Mouse (Mus musculus) neural tube, embryonic 13.5 days (tissue): ENCODE results near the gene Batf2. TPM values are rescaled to one million over a fixed set of nuclear protein-coding genes. Genes with fewer than 3 reads are reported as not detected.

Experiments
- ATAC-seq: fragments of 200-750 bp; cut with Nextera tagmentation; 2 replicates; pipeline ENCODE4 v1.8.0; 2017; ENCODE audit warnings: low read depth, mild to moderate bottlenecking, moderate TSS enrichment, moderate library complexity
- H3K27ac ChIP-seq: fragments of 300-500 bp; sonication (generic); replicated peaks from 2 replicates; pipeline ENCODE4 v1.5.1; 2015; ENCODE audit warnings: moderate library complexity, mild to moderate bottlenecking, inconsistent platforms
- H3K27me3 ChIP-seq: fragments of 300-500 bp; sonication (generic); 2 replicates; pipeline ENCODE4 v1.6.1; 2015; ENCODE audit warnings: mild to moderate bottlenecking, inconsistent platforms
- H3K36me3 ChIP-seq: fragments of 300-500 bp; sonication (generic); 2 replicates; pipeline ENCODE4 v1.6.1; 2015; ENCODE audit warnings: mild to moderate bottlenecking, inconsistent platforms
- H3K4me1 ChIP-seq: fragments of 300-500 bp; sonication (generic); replicated peaks from 2 replicates; pipeline ENCODE4 v1.6.1; 2015; ENCODE audit warnings: inconsistent platforms
- H3K4me2 ChIP-seq: fragments of 300-500 bp; sonication (generic); 2 replicates; pipeline ENCODE4 v1.6.1; 2015; ENCODE audit warnings: inconsistent platforms, mild to moderate bottlenecking, moderate library complexity
- H3K4me3 ChIP-seq: fragments of 300-500 bp; sonication (generic); 2 replicates; pipeline ENCODE4 v1.5.1; 2015; ENCODE audit warnings: mild to moderate bottlenecking, inconsistent platforms
- H3K9ac ChIP-seq: fragments of 300-500 bp; sonication (generic); 2 replicates; pipeline ENCODE4 v1.6.1; 2015; ENCODE audit warnings: moderate library complexity, mild to moderate bottlenecking, inconsistent platforms
- H3K9me3 ChIP-seq: fragments of 300-500 bp; sonication (generic); 2 replicates; pipeline ENCODE4 v1.6.1; 2016; ENCODE audit warnings: inconsistent platforms
- WGBS: fragments of 180-500 bp; shearing (Covaris S2); methylation state at CpG from one replicate; pipeline ENCODE4 v1.1.7; 2015; 5-methylcytosine and 5-hydroxymethylcytosine counted together
- polyA plus RNA-seq: library from polyadenylated mRNA; unstranded; fragments of >200 nt; fragmentation: Nextera tagmentation; extraction: Ambion mirVana; gene quantifications from 2 replicates; pipeline ENCODE4 v1.2.1, GENCODE M21; 2015

Gene Batf2
- polyA plus RNA-seq, 1 experiment from 2014 or later = not detected

DNA sequence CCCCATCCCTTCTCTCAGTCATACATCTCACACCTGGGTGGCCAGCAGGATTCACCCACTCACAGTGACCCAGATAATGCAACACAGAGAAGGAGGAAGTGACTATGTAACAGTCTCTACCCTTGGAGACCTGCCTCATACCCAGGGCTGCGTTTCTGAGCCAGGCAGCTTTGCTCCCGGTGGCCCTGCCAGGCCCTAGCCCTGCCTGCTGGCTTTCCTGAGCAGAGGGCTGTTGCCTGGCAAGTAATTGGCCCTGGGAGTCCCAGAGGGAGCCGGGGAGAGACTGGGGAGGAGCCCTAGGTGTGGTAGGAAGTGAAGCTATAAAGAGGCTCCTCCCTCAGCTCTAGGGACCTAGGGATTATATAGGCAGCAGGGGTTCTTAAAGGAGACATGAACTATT lies 41.8 kb downstream of the Batf2 start:
- no peak for ATAC-seq
- H3K4me2 ChIP-seq = no peak overlapping the region
- H3K9me3 ChIP-seq = no peaks in the 10 kb centered on the region; the same call in 1 of the 2 replicates
- WGBS = 14% methylated on average over 3 of the region's 3 CpGs
- no peak overlapping the region for H3K4me3 ChIP-seq
- H3K27me3 ChIP-seq = no peaks in the 10 kb centered on the region
- H3K4me1 ChIP-seq = no peaks in the 10 kb centered on the region
- H3K27ac ChIP-seq = no peak overlapping the region
- no peaks in the 10 kb centered on the region for H3K36me3 ChIP-seq
- no peak overlapping the region for H3K9ac ChIP-seq

- no peak within 1 kb of the TSS for H3K4me2 ChIP-seq
- H3K36me3 ChIP-seq = no peaks in the 10 kb centered on the region
- H3K4me1 ChIP-seq = no peaks in the 10 kb centered on the region
- no peaks in the 10 kb centered on the region for H3K27me3 ChIP-seq
- no peaks in the 10 kb centered on the region; the same call in 1 of the 2 replicates for H3K9me3 ChIP-seq
- H3K27ac ChIP-seq = no peak within 1 kb of the TSS
- H3K4me3 ChIP-seq = no peak within 1 kb of the TSS
- no peak for ATAC-seq
- H3K9ac ChIP-seq = no peak within 1 kb of the TSS
- 90% methylated on average over 23 of the region's 23 CpGs for WGBS
Measured at GRCm38 (mm10) chr19:6184131-6184530, 43.3 kb downstream of the Batf2 start, which contains the start of gene Majin. TSS of gene Majin (plus strand) at chr19:6184388.

- no peaks in the 10 kb centered on the region for H3K4me1 ChIP-seq
- no peak for ATAC-seq
- H3K27ac ChIP-seq = no peak overlapping the region
- no peak overlapping the region for H3K4me2 ChIP-seq
- H3K9me3 ChIP-seq = no peaks in the 10 kb centered on the region
- 80% methylated on average over 2 of the region's 2 CpGs for WGBS
- H3K4me3 ChIP-seq = no peak overlapping the region
- no peak overlapping the region for H3K9ac ChIP-seq
- no peaks in the 10 kb centered on the region for H3K27me3 ChIP-seq
- no peaks in the 10 kb centered on the region for H3K36me3 ChIP-seq
Measured at GRCm38 (mm10) chr19:6204265-6204664, 63.5 kb downstream of the Batf2 start.

GRCm38 (mm10) chr19:6206716-6207115 lies 65.9 kb downstream of the Batf2 start:
- H3K27ac ChIP-seq = no peak overlapping the region
- no peak overlapping the region for H3K9ac ChIP-seq
- no peak overlapping the region for H3K4me2 ChIP-seq
- no peaks in the 10 kb centered on the region for H3K4me1 ChIP-seq
- H3K36me3 ChIP-seq = no peaks in the 10 kb centered on the region
- H3K4me3 ChIP-seq = no peak overlapping the region
- no peaks in the 10 kb centered on the region for H3K9me3 ChIP-seq
- no peak for ATAC-seq
- WGBS = 79% methylated on average over 5 of the region's 5 CpGs
- no peaks in the 10 kb centered on the region for H3K27me3 ChIP-seq

DNA sequence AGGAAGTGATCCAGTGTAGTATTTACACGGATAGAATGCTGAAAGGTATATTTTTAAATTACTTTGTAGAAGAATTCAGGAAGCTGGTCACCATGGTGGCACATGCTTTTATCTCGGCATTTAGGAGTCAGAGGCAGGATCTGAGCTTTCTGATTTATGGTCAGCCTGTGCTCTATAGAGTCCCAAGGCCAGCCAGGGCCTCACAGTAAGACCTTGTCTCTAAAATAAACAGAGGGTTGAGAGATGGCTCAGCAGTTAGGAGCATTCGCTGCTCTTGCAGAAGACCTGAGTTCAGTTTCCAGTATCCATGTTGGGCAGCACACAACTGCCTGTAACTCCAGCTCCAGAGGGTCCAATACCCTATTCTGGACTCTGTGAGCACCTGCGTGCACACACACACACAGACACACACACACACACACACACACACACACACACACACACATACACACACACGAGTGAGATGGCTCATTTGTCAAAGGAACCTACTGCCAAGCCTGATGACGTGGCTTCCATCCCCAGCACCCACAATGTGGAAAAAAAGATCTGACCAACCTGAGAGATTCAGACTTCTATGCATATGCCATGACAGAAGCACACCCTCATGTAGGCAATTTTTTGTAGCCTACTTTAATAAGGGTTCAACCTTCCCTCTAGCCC lies 75.4 kb downstream of the Batf2 start:
- Histone ChIP-seq H3K9me3 (no peaks in the 10 kb centered on the region), H3K4me1 (no peaks in the 10 kb centered on the region), H3K4me3 (no peak overlapping the region), H3K27me3 (no peaks in the 10 kb centered on the region), H3K27ac (no peak overlapping the region), H3K36me3 (no peaks in the 10 kb centered on the region), H3K9ac (no peak overlapping the region), H3K4me2 (no peak overlapping the region)
- 74% methylated on average over 6 of the region's 6 CpGs for WGBS
- ATAC-seq = no peak

DNA sequence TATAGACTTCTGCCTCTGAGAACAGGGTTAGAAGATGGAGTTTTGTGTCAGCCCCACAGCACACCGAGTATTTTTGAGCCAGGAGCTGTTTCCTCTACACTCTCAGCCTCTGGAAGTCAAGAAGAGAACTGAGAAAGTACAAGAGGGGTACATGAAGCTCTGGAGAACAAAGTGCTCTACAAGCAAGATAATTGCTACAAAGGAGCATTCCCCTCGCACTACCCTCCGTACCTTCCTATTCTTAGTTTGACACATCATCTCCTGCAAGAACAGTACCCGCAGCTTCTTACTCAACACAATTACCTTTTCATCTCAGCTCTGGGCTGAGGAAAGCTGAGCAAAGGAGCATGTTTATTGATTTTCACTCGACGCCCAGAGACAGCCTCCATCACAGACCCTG lies 77.8 kb downstream of the Batf2 start:
- 70% methylated on average over 6 of the region's 6 CpGs for WGBS
- H3K4me1 ChIP-seq = no peaks in the 10 kb centered on the region

More for the DNA sequence above, 77.8 kb downstream of the Batf2 start:
- H3K4me3 ChIP-seq = no peak overlapping the region
- no peak overlapping the region for H3K4me2 ChIP-seq
- no peak for ATAC-seq
- H3K9me3 ChIP-seq = no peaks in the 10 kb centered on the region
- no peak overlapping the region for H3K9ac ChIP-seq
- H3K27ac ChIP-seq = no peak overlapping the region
- H3K27me3 ChIP-seq = no peaks in the 10 kb centered on the region
- H3K36me3 ChIP-seq = no peaks in the 10 kb centered on the region

Other genes starting within 250 kb of the Batf2 start
- 11.1 and 11.4 TPM in 2 replicates for gene Tigd3, start 246.8 kb upstream of the Batf2 start, polyA plus RNA-seq
- 117 and 135 TPM in 2 replicates for gene Dpf2, start 228.0 kb upstream of the Batf2 start, polyA plus RNA-seq
- 11.8 and 13.5 TPM in 2 replicates for gene Cdc42ep2, start 216.2 kb upstream of the Batf2 start, polyA plus RNA-seq
- 20.8 and 24.8 TPM in 2 replicates for gene Pola2, start 176.8 kb upstream of the Batf2 start, polyA plus RNA-seq
- gene Slc22a20, start 154.8 kb upstream of the Batf2 start, polyA plus RNA-seq = not detected in 2 replicates
- 6.9 and 7.5 TPM in 2 replicates for gene Capn1, start 125.1 kb upstream of the Batf2 start, polyA plus RNA-seq
- gene Syvn1, start 94.4 kb upstream of the Batf2 start, polyA plus RNA-seq = 36.2 and 37.0 TPM in 2 replicates
- 65.5 and 68.2 TPM in 2 replicates for gene Mrpl49, start 83.2 kb upstream of the Batf2 start, polyA plus RNA-seq
- 578 and 624 TPM in 2 replicates for gene Fau, start 83.1 kb upstream of the Batf2 start, polyA plus RNA-seq
- 28.1 and 33.7 TPM in 2 replicates for gene Znhit2, start 79.8 kb upstream of the Batf2 start, polyA plus RNA-seq
- 48.4 and 49.6 TPM in 2 replicates for gene Tm7sf2, start 72.6 kb upstream of the Batf2 start, polyA plus RNA-seq
- 74.2 and 74.5 TPM in 2 replicates for gene Vps51, start 63.8 kb upstream of the Batf2 start, polyA plus RNA-seq
- not detected in 2 replicates for gene Tmem262, start 61.0 kb upstream of the Batf2 start, polyA plus RNA-seq
- gene Gm28374, start 58.7 kb upstream of the Batf2 start, polyA plus RNA-seq = 1.7 and 1.9 TPM in 2 replicates
- gene Zfpl1, start 56.0 kb upstream of the Batf2 start, polyA plus RNA-seq = 73.2 and 85.7 TPM in 2 replicates
- 6.4 and 7.3 TPM in 2 replicates for gene Cdca5, start 56.0 kb upstream of the Batf2 start, polyA plus RNA-seq
- not detected in 2 replicates for gene AC131692.1, start 46.6 kb upstream of the Batf2 start, polyA plus RNA-seq
- 0.23 and 0.32 TPM in 2 replicates for gene Naaladl1, start 35.2 kb upstream of the Batf2 start, polyA plus RNA-seq
- 44.7 and 46.9 TPM in 2 replicates for gene Sac3d1, start 22.3 kb upstream of the Batf2 start, polyA plus RNA-seq
- gene Snx15, start 12.7 kb upstream of the Batf2 start, polyA plus RNA-seq = 51.6 and 56.8 TPM in 2 replicates
- gene Arl2, start 565 bp downstream of the Batf2 start, polyA plus RNA-seq = 111 and 126 TPM in 2 replicates
- not detected in 2 replicates for gene Majin, start 43.4 kb downstream of the Batf2 start, polyA plus RNA-seq
- gene Gpha2, start 85.4 kb downstream of the Batf2 start, polyA plus RNA-seq = 0.72 TPM in 1 of 2 replicates, not detected in the other
- gene Ppp2r5b, start 94.9 kb downstream of the Batf2 start, polyA plus RNA-seq = 103 and 111 TPM in 2 replicates
- 11.6 and 11.8 TPM in 2 replicates for gene Atg2a, start 100.7 kb downstream of the Batf2 start, polyA plus RNA-seq
- 85.5 and 101 TPM in 2 replicates for gene Ehd1, start 135.7 kb downstream of the Batf2 start, polyA plus RNA-seq
- 0.26 and 0.57 TPM in 2 replicates for gene Cdc42bpg, start 165.5 kb downstream of the Batf2 start, polyA plus RNA-seq
- gene Men1, start 194.0 kb downstream of the Batf2 start, polyA plus RNA-seq = 71.5 and 73.9 TPM in 2 replicates
- 13.5 and 17.0 TPM in 2 replicates for gene Map4k2, start 200.2 kb downstream of the Batf2 start, polyA plus RNA-seq
- gene Sf1, start 222.7 kb downstream of the Batf2 start, polyA plus RNA-seq = 107 and 119 TPM in 2 replicates
- 5.7 and 6.3 TPM in 2 replicates for gene Pygm, start 243.4 kb downstream of the Batf2 start, polyA plus RNA-seq